Mouse (Mus musculus) embryonic facial prominence, embryonic 14.5 days (tissue): ENCODE measurements around the gene Pram1. TPM values are rescaled to one million over a fixed set of nuclear protein-coding genes. Genes with fewer than 3 reads are reported as not detected.
"Not testable (repeated sequence)": the region's sequence is repeated elsewhere in the genome, so short reads cannot be mapped to it uniquely, and the experiment has no call there.

Experiments used
- ATAC-seq: fragments of 200-750 bp; cut with Nextera tagmentation; 2 replicates; pipeline ENCODE4 v1.8.0; 2017; ENCODE audit warnings: low read depth, moderate number of reproducible peaks, moderate TSS enrichment
- DNase-seq: peaks from one replicate; pipeline ENCODE4 v3.0.0-alpha.2; 2015; ENCODE audit warnings: low spot score
- H3K27ac ChIP-seq: fragments of 300-500 bp; sonication (generic); replicated peaks from 2 replicates; pipeline ENCODE4 v1.5.1; 2014; ENCODE audit warnings: low read depth, mild to moderate bottlenecking, low read length, moderate library complexity
- H3K27me3 ChIP-seq: fragments of 300-500 bp; sonication (generic); replicated peaks from 2 replicates; pipeline ENCODE4 v1.6.1; 2014; ENCODE audit warnings: low read length; ENCODE audit not compliant: control insufficient read depth, insufficient read depth
- H3K36me3 ChIP-seq: fragments of 300-500 bp; sonication (generic); 2 replicates; pipeline ENCODE4 v1.6.1; 2014; ENCODE audit warnings: low read length, mixed read lengths; ENCODE audit not compliant: control insufficient read depth, insufficient read depth
- H3K4me1 ChIP-seq: fragments of 300-500 bp; sonication (generic); 2 replicates; pipeline ENCODE4 v1.6.1; 2014; ENCODE audit warnings: antibody characterized with exemption, low read length; ENCODE audit not compliant: control insufficient read depth, insufficient read depth
- H3K4me2 ChIP-seq: fragments of 300-500 bp; sonication (generic); 2 replicates; pipeline ENCODE4 v1.6.1; 2014; ENCODE audit warnings: low read depth, mild to moderate bottlenecking, low read length, moderate library complexity, mixed read lengths
- H3K4me3 ChIP-seq: fragments of 300-500 bp; sonication (generic); 2 replicates; pipeline ENCODE4 v1.5.1; 2014; ENCODE audit warnings: low read depth, mild to moderate bottlenecking, low read length
- H3K9ac ChIP-seq: fragments of 300-500 bp; sonication (generic); 2 replicates; pipeline ENCODE4 v1.6.1; 2014; ENCODE audit warnings: low read depth, mild to moderate bottlenecking, low read length, moderate library complexity, mixed read lengths
- H3K9me3 ChIP-seq: fragments of 300-500 bp; sonication (generic); 2 replicates; pipeline ENCODE4 v1.6.1; 2016; ENCODE audit warnings: low read length; ENCODE audit not compliant: control insufficient read depth
- WGBS: fragments of 180-500 bp; shearing (Covaris S2); extraction: QIAGEN DNeasy Blood & Tissue Kit; methylation state at CpG from one replicate; pipeline ENCODE4 v1.1.7; 2014; 5-methylcytosine and 5-hydroxymethylcytosine counted together
- polyA plus RNA-seq: library from polyadenylated mRNA; unstranded; fragments of >200 nt; fragmentation: Nextera tagmentation; extraction: Ambion mirVana; gene quantifications from 2 replicates; pipeline ENCODE4 v1.2.1, GENCODE M21; 2014

The Pram1 gene
- 1.1 TPM in 2 replicates for polyA plus RNA-seq

DNA sequence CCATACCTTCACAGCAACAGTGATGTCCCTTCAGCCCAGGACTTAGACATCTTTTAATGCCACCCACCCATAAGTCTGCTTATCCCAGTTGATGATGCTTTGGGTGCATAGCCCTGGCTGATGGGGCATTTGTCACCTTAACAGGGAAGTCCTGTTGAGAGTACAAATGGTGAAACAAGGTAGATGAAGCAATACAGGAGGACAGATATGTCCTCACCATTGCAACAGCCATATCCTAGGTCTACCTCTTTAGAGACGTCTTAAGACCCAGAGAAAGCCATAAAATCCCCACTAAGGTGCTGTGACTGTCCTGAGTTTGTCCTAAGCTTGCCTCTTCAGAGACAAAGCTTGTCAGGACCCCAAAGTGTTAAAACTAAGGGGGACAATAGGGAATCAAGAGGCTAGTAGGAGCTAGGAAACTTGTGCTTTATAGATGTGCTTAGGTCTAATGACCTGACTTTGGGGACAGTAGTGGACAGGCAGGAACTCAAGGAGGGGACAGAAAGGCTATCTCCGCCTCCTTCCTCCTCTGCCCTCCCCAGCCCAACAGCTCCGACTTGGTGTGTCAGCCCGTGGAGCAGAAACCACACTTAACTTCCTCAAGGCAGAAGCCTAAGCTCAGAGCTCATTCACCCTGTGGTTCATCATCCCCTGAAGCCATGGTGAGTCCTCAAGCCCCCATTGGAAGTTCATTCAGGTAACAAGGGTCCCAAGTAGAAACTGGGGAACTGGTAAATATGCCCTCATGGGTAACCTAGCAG, at the start of gene Pram1:
Gene Pram1 (plus strand): TSS at position 541 of the 761 bp plus-strand sequence.
- H3K27ac ChIP-seq = no peak within 1 kb of the TSS

DNA sequence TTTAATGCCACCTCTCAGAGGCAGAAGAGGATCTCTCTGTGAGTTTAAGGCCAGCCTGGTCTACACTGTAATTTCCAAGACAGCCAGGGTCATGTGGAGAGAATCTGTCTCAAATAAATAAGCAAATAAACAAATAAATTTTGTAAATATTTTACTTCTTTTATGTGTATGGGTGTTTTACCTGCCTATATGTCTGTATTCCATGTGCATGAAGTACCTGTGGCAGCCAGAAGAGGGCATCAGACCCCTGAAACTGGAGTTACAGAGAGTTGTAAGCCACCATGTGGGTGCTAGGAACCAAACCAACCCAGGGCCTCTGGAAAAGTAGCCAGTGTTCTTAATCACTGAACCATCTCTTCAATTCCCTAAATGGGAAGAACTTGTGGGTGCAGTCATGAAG, 40.6 kb upstream of the Pram1 start:
- DNase-seq (no peak), ATAC-seq (no peak)
- Histone ChIP-seq H3K9me3 (peaks cover 10% of the 10 kb centered on the region), H3K4me2 (no peak overlapping the region), H3K36me3 (no peaks in the 10 kb centered on the region), H3K27ac (no peak overlapping the region), H3K4me1 (no peaks in the 10 kb centered on the region), H3K4me3 (no peak overlapping the region), H3K27me3 (no peaks in the 10 kb centered on the region), H3K9ac (no peak overlapping the region)

More for the DNA sequence above, at the start of gene Pram1:
- Histone ChIP-seq H3K36me3 (peaks cover 6% of the 10 kb centered on the region), H3K4me2 (no peak within 1 kb of the TSS), H3K4me1 (no peaks in the 10 kb centered on the region), H3K27me3 (no peaks in the 10 kb centered on the region), H3K9me3 (no peaks in the 10 kb centered on the region), H3K4me3 (no peak within 1 kb of the TSS), H3K9ac (no peak within 1 kb of the TSS)
- 91% methylated on average over 3 of the region's 4 CpGs for WGBS
- DNase-seq (no peak), ATAC-seq (no peak)

DNA sequence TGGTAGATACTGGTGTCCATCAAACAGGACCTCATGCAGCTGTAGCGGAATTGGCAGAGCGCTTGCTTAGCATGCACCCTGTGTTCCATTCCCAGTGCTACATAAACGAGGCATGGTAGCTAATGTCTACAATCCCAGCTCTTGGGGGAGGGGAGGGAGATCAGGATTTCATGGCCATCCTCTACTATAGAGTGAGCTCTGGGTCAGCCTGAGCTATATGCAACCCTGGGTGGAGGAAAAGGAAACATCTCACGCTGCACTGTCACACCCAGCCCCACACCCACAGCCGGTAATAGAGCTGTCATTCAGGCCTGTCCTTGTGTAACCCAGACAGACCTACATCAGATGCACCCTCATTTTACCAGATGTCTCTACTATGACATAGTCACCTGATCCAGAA, 39.4 kb upstream of the Pram1 start:
- WGBS = 90% methylated on average over 5 of the region's 5 CpGs
- no peak overlapping the region for H3K9ac ChIP-seq
- no peaks in the 10 kb centered on the region for H3K36me3 ChIP-seq
- DNase-seq (no peak), ATAC-seq (no peak)
- no peak overlapping the region for H3K4me2 ChIP-seq
- no peaks in the 10 kb centered on the region for H3K4me1 ChIP-seq
- no peaks in the 10 kb centered on the region for H3K27me3 ChIP-seq
- peaks cover 10% of the 10 kb centered on the region for H3K9me3 ChIP-seq
- no peak overlapping the region for H3K4me3 ChIP-seq
- no peak overlapping the region for H3K27ac ChIP-seq

DNA sequence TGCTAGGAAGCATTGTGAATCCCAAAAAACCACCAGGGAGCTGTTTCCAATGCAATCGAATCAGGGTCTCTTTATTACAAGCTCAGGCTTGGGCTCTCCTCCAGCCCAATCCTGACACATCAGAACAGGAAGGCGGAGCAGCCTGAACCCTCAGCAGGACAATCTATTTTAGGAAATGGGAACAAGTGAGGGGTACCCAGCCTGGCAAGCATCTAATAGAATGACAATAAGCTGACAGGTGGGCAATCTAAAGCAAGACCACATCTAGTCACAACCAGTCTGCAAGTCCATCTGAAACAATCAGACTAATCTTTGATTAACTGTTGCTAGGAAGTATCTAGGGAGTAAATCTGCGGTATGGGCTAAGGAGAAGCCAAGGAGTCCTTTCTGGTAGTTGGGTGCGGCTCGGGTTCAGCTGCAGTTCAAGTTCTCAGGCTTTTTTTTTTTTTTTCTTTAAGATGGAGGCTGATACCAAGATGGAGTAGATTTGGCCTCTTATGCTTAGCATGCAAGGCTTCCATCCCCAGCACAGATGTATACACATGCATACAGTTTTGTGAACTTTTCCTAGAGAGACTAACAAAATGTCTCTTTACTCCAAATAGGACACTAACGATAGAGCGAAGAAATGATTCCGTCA, 37.9 kb upstream of the Pram1 start:
- DNase-seq (no peak), ATAC-seq (no peak)
- Histone ChIP-seq H3K4me3 (no peak overlapping the region), H3K27ac (no peak overlapping the region), H3K9me3 (peaks cover 10% of the 10 kb centered on the region), H3K27me3 (no peaks in the 10 kb centered on the region), H3K4me1 (no peaks in the 10 kb centered on the region), H3K36me3 (no peaks in the 10 kb centered on the region), H3K4me2 (no peak overlapping the region), H3K9ac (no peak overlapping the region)
- WGBS = 85% methylated on average over 8 of the region's 8 CpGs

DNA sequence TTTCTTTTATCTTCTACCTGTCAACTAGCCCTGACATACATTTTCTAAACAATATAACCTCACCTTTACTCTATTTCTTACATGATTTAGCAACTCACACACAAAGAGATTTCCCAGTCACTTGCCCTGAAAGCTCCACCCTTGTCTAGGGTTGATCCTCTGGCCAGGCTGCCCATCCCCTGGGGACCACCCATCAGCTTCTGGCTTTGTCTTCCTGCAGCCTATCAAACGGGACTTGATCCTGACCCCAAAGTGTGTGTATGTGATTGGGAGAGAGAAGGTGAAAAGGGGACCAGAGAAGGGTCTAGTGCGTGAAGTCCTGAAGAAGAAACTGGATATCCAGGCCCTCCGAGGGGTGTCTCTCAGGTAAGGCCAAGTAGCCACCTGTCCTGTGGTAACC, 37.0 kb upstream of the Pram1 start:
- Histone ChIP-seq H3K27me3 (no peaks in the 10 kb centered on the region), H3K4me2 (no peak overlapping the region), H3K36me3 (no peaks in the 10 kb centered on the region), H3K27ac (no peak overlapping the region), H3K9me3 (peaks cover 10% of the 10 kb centered on the region), H3K4me3 (no peak overlapping the region), H3K9ac (no peak overlapping the region), H3K4me1 (no peaks in the 10 kb centered on the region)
- no peak for DNase-seq
- 66% methylated on average over 3 of the region's 3 CpGs for WGBS
- ATAC-seq = no peak

DNA sequence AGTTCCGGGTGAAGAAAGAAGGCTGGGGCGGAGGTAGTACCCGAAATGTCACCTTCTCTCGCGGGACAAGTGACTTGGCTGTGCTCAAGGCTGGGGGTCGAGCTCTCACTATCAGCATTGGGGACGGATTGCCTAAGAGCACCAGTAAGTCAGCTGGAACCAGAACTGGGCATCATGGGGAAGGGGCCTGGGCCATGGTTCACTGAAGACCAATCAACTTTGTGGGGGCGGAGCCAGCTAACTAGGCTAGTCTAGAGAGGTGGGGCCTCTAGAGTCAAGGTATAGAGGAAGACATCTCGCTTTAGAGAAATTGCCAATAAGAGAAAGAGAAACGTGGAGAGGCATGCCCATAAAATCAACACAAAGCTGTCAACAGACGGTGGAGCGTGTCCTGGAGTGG, 35.9 kb upstream of the Pram1 start:
- WGBS = 82% methylated on average over 12 of the region's 12 CpGs

DNA sequence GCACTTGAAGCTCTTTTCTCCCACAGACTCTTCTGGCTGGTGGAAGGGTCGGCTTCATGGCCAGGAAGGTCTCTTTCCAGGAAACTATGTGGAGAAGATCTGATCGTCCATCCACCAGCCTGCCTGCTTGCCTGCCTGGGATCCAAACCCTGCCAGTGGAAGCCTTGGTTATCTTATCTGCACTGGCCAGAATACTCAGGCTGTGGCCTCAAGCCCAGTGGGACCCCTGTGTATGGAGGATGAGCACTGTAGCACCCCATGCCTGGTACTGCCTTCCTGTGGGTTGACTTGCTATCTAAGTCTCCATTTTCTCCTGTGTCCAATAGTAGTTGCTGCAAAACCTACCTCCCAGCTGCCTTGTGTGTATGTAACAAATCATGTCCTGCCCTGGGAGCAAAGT, 30.6 kb upstream of the Pram1 start:
- ATAC-seq = no peak
- Histone ChIP-seq H3K9ac (no peak overlapping the region), H3K4me2 (no peak overlapping the region), H3K4me3 (no peak overlapping the region), H3K36me3 (no peaks in the 10 kb centered on the region), H3K9me3 (no peaks in the 10 kb centered on the region), H3K27ac (no peak overlapping the region), H3K27me3 (no peaks in the 10 kb centered on the region), H3K4me1 (no peaks in the 10 kb centered on the region)
- DNase-seq = no peak
- 86% methylated on average over 2 of the region's 2 CpGs for WGBS

More for the DNA sequence above, 35.9 kb upstream of the Pram1 start:
- H3K4me1 ChIP-seq = no peaks in the 10 kb centered on the region
- ATAC-seq (no peak), DNase-seq (no peak)
- H3K9me3 ChIP-seq = peaks cover 10% of the 10 kb centered on the region
- no peaks in the 10 kb centered on the region for H3K27me3 ChIP-seq
- no peak overlapping the region for H3K27ac ChIP-seq
- H3K36me3 ChIP-seq = no peaks in the 10 kb centered on the region
- no peak overlapping the region for H3K4me2 ChIP-seq
- no peak overlapping the region for H3K4me3 ChIP-seq
- H3K9ac ChIP-seq = no peak overlapping the region

DNA sequence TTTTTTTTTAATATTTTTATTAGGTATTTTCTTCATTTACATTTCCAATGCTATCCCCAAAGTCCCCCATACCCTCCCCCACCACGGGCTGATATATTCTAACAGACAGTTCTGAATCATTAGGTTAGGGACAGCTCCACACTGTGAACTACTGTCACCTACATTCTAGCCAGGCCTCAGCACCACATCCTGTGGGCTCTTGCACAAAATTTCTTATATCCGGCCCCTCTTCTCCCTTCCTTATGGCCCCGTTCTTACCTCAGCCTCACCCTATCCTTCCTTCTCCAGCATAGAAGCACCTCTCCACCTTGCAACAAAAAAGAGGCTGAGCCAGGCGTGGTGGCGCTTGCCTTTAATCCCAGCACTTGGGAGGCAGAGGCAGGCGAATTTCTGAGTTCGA, 27.3 kb upstream of the Pram1 start:
- H3K4me3 ChIP-seq = no peak overlapping the region
- no peak overlapping the region for H3K4me2 ChIP-seq
- 86% methylated on average over 7 of the region's 7 CpGs for WGBS
- DNase-seq (no peak), ATAC-seq (no peak)
- H3K27ac ChIP-seq = no peak overlapping the region
- H3K4me1 ChIP-seq = no peaks in the 10 kb centered on the region
- no peaks in the 10 kb centered on the region for H3K9me3 ChIP-seq
- no peak overlapping the region for H3K9ac ChIP-seq
- no peaks in the 10 kb centered on the region for H3K27me3 ChIP-seq
- no peaks in the 10 kb centered on the region for H3K36me3 ChIP-seq

DNA sequence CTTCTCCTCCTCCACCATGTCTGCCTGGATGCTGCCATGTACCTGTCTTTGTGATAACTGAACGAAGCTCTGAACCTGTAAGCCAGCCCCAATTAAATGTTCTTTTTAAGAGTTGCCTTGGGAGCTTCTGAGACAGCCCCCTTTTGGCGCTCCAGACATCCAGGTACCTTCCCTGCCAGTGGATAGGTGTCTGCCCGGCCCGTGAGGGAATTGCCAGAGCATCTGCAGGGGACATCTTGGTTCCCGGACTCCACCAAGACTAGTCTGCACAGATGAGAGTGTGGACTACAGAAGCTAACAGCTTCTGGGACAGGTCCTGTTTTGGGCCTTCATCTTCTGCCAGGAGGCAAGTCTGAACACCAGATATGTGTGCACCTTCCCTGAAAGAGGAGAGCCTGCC, 24.1 kb upstream of the Pram1 start:
- not testable (repeated sequence) for H3K27ac ChIP-seq, H3K9me3 ChIP-seq, H3K36me3 ChIP-seq, DNase-seq, H3K9ac ChIP-seq, H3K4me2 ChIP-seq, ATAC-seq, H3K27me3 ChIP-seq, H3K4me3 ChIP-seq, H3K4me1 ChIP-seq
- WGBS = 78% methylated on average over 5 of the region's 5 CpGs
